Mouse (Mus musculus) hindbrain, postnatal 0 days (tissue): Measurements from ENCODE around the gene Agpat1. TPM values are rescaled to one million over a fixed set of nuclear protein-coding genes. Genes with fewer than 3 reads are reported as not detected.

ENCODE experiments used
- ATAC-seq: fragments of 200-750 bp; cut with Nextera tagmentation; 2 replicates; pipeline ENCODE4 v1.8.0; 2017; ENCODE audit warnings: mild to moderate bottlenecking, moderate TSS enrichment, moderate library complexity
- DNase-seq: peaks from one replicate; pipeline ENCODE4 v3.0.0-alpha.2; 2015; ENCODE audit warnings: low spot score
- H3K27ac ChIP-seq: fragments of 300-500 bp; sonication (generic); 2 replicates; pipeline ENCODE4 v1.5.1; 2014; ENCODE audit warnings: mild to moderate bottlenecking
- H3K27me3 ChIP-seq: fragments of 300-500 bp; sonication (generic); 2 replicates; pipeline ENCODE4 v1.6.1; 2014; ENCODE audit warnings: low read length, mixed read lengths; ENCODE audit not compliant: insufficient read depth
- H3K36me3 ChIP-seq: fragments of 300-500 bp; sonication (generic); 2 replicates; pipeline ENCODE4 v1.6.1; 2014; ENCODE audit warnings: low read length, mixed read lengths; ENCODE audit not compliant: insufficient read depth
- H3K4me1 ChIP-seq: fragments of 300-500 bp; sonication (generic); 2 replicates; pipeline ENCODE4 v1.6.1; 2014; ENCODE audit warnings: antibody characterized with exemption, low read length, mixed read lengths; ENCODE audit not compliant: insufficient read depth
- H3K4me2 ChIP-seq: fragments of 300-500 bp; sonication (generic); 2 replicates; pipeline ENCODE4 v1.6.1; 2014; ENCODE audit warnings: low read depth, mild to moderate bottlenecking, low read length, moderate library complexity, mixed read lengths
- H3K4me3 ChIP-seq: fragments of 300-500 bp; sonication (generic); 2 replicates; pipeline ENCODE4 v1.5.1; 2014; ENCODE audit warnings: low read length
- H3K9ac ChIP-seq: fragments of 300-500 bp; sonication (generic); replicated peaks from 2 replicates; pipeline ENCODE4 v1.6.1; 2014; ENCODE audit warnings: mild to moderate bottlenecking, low read length, moderate library complexity, mixed read lengths
- H3K9me3 ChIP-seq: fragments of 300-500 bp; sonication (generic); 2 replicates; pipeline ENCODE4 v1.6.1; 2016; ENCODE audit warnings: low read length, mixed read lengths
- CTCF ChIP-seq: IDR thresholded peaks from 2 replicates; pipeline ENCODE4 v1.5.1; 2016; ENCODE audit warnings: antibody characterized with exemption, control low read depth, low read depth
- WGBS: fragments of 180-500 bp; shearing (Covaris S2); extraction: QIAGEN DNeasy Blood & Tissue Kit; methylation state at CpG from one replicate; pipeline ENCODE4 v1.1.7; 2014; 5-methylcytosine and 5-hydroxymethylcytosine counted together
- polyA plus RNA-seq: library from polyadenylated mRNA; unstranded; fragments of >200 nt; fragmentation: Nextera tagmentation; extraction: Ambion mirVana; gene quantifications from 2 replicates; pipeline ENCODE4 v1.2.1, GENCODE M21; 2015
- total RNA-seq: library from RNA; depleted of rRNA; stranded (reverse); fragments of >200 nt; gene quantifications from 2 replicates; pipeline ENCODE4 v1.2.3, GENCODE M21; 2014; rRNA removed

Agpat1 gene
- total RNA-seq (306 and 322 TPM in 2 replicates), polyA plus RNA-seq (97.7 and 98.4 TPM in 2 replicates)

- TF ChIP-seq CTCF = no peak
- DNase-seq = peak; percentile 100
Measured at GRCm38 (mm10) chr17:34604061-34604508, at the start of gene Agpat1. Gene Agpat1 (plus strand): TSS chr17:34604262.

GRCm38 (mm10) chr17:34555483-34555882 is 48.6 kb upstream of the Agpat1 start:
- DNase-seq (peak; percentile 72), ATAC-seq (no peak)
- no peaks in the 10 kb centered on the region for H3K9me3 ChIP-seq

More at GRCm38 (mm10) chr17:34604061-34604508, at the start of gene Agpat1:
- Histone ChIP-seq H3K4me1 (peaks cover 24% of the 10 kb centered on the region), H3K36me3 (peaks cover 9% of the 10 kb centered on the region; the same call in 1 of the 2 replicates), H3K27ac (peak within 1 kb of the TSS; percentile 93), H3K9ac (peak within 1 kb of the TSS; percentile 92), H3K27me3 (no peaks in the 10 kb centered on the region), H3K9me3 (no peaks in the 10 kb centered on the region), H3K4me2 (peak within 1 kb of the TSS; percentile 78), H3K4me3 (peak within 1 kb of the TSS; percentile 77)
- peak; percentile 92 for ATAC-seq
- WGBS = under 1% methylated on average over 35 of the region's 35 CpGs

GRCm38 (mm10) chr17:34556406-34556805 is 47.7 kb upstream of the Agpat1 start:
- 85% methylated on average over 8 of the region's 8 CpGs for WGBS
- DNase-seq = no peak
- H3K27me3 ChIP-seq = no peaks in the 10 kb centered on the region
- no peaks in the 10 kb centered on the region for H3K4me1 ChIP-seq
- H3K4me2 ChIP-seq = no peak overlapping the region
- TF ChIP-seq CTCF = no peak
- H3K27ac ChIP-seq = no peak overlapping the region
- no peak overlapping the region for H3K4me3 ChIP-seq
- H3K36me3 ChIP-seq = no peaks in the 10 kb centered on the region
- H3K9me3 ChIP-seq = no peaks in the 10 kb centered on the region
- H3K9ac ChIP-seq = no peak overlapping the region
- no peak for ATAC-seq

More at GRCm38 (mm10) chr17:34555483-34555882, 48.6 kb upstream of the Agpat1 start:
- Histone ChIP-seq H3K4me1 (no peaks in the 10 kb centered on the region), H3K9ac (no peak overlapping the region), H3K27ac (no peak overlapping the region), H3K4me2 (no peak overlapping the region), H3K4me3 (no peak overlapping the region), H3K36me3 (no peaks in the 10 kb centered on the region), H3K27me3 (no peaks in the 10 kb centered on the region)
- peak; percentile 90 for TF ChIP-seq CTCF
- 22% methylated on average over 5 of the region's 5 CpGs for WGBS

GRCm38 (mm10) chr17:34557411-34557810 is 46.7 kb upstream of the Agpat1 start:
- Histone ChIP-seq H3K4me2 (no peak overlapping the region), H3K9me3 (no peaks in the 10 kb centered on the region), H3K9ac (no peak overlapping the region), H3K4me3 (no peak overlapping the region), H3K36me3 (no peaks in the 10 kb centered on the region), H3K27me3 (no peaks in the 10 kb centered on the region), H3K4me1 (no peaks in the 10 kb centered on the region), H3K27ac (no peak overlapping the region)
- DNase-seq (no peak), ATAC-seq (no peak)
- WGBS = 78% methylated on average over 11 of the region's 11 CpGs
- no peak for TF ChIP-seq CTCF

- H3K9ac ChIP-seq = no peak overlapping the region
- TF ChIP-seq CTCF = no peak
- no peak overlapping the region for H3K4me2 ChIP-seq
- H3K36me3 ChIP-seq = no peaks in the 10 kb centered on the region
- no peaks in the 10 kb centered on the region for H3K4me1 ChIP-seq
- H3K27me3 ChIP-seq = no peaks in the 10 kb centered on the region
- no peak for DNase-seq
- no peak overlapping the region for H3K27ac ChIP-seq
- H3K9me3 ChIP-seq = no peaks in the 10 kb centered on the region
- ATAC-seq = no peak
- no peak overlapping the region for H3K4me3 ChIP-seq
- WGBS = 82% methylated on average over 7 of the region's 7 CpGs
Measured at GRCm38 (mm10) chr17:34559116-34559515, 44.9 kb upstream of the Agpat1 start.

GRCm38 (mm10) chr17:34559895-34560294 is 44.2 kb upstream of the Agpat1 start:
- Histone ChIP-seq H3K36me3 (no peaks in the 10 kb centered on the region), H3K4me1 (no peaks in the 10 kb centered on the region), H3K27me3 (no peaks in the 10 kb centered on the region), H3K4me2 (no peak overlapping the region), H3K27ac (no peak overlapping the region), H3K4me3 (no peak overlapping the region), H3K9me3 (no peaks in the 10 kb centered on the region), H3K9ac (no peak overlapping the region)
- ATAC-seq (no peak), DNase-seq (no peak)
- TF ChIP-seq CTCF = no peak
- 38% methylated on average over 15 of the region's 15 CpGs for WGBS

- Histone ChIP-seq H3K27me3 (no peaks in the 10 kb centered on the region), H3K36me3 (no peaks in the 10 kb centered on the region), H3K9ac (no peak overlapping the region), H3K4me2 (no peak overlapping the region), H3K4me3 (no peak overlapping the region), H3K4me1 (no peaks in the 10 kb centered on the region), H3K9me3 (no peaks in the 10 kb centered on the region), H3K27ac (no peak overlapping the region)
- whole genome bisulfite sequencing = 94% methylated on average over 6 of the region's 6 CpGs
- no peak for ATAC-seq
- no peak for DNase-seq
- no peak for TF ChIP-seq CTCF
Measured at GRCm38 (mm10) chr17:34560438-34560837, 43.6 kb upstream of the Agpat1 start.
